8 mouse cellular contexts compared by ENCODE assay signal in genomic region chr3:30014962-30015660, GRCm38 (mm10).
A peak's percentile ranks its signal among the peaks of the same experiment; 100 is the strongest.
DNase-seq lines count a peak whose midpoint lies in the region; ATAC-seq lines count a peak whose summit lies in the region.

No protein-coding gene starts in this region.

- H3K9ac ChIP-seq in midbrain, embryonic 15.5 days, result no peak overlapping the region

- H3K27ac ChIP-seq in limb, embryonic 10.5 days, result peak overlapping the region; percentile 88
- no peak overlapping the region for H3K27ac ChIP-seq in midbrain, embryonic 15.5 days

- H3K4me3 ChIP-seq in limb, embryonic 10.5 days, result peak overlapping the region; percentile 2; the same call in 1 of the 2 replicates
- no peak overlapping the region for H3K4me3 ChIP-seq in midbrain, embryonic 15.5 days

- no peak overlapping the region for H3K4me2 ChIP-seq in midbrain, embryonic 15.5 days

- H3K9me3 ChIP-seq in limb, embryonic 10.5 days (replicated peaks), result no peaks in the 10 kb centered on the region
- H3K9me3 ChIP-seq in midbrain, embryonic 15.5 days, result no peaks in the 10 kb centered on the region

- peak; percentile 92 for ATAC-seq in granulocyte monocyte progenitor cell, adult 5-6 weeks (replicated peaks; ENCODE audit: poor library complexity, severe bottlenecking)
- ATAC-seq in midbrain, embryonic 15.5 days (replicated peaks), result peak; percentile 84

- WGBS in limb, embryonic 10.5 days, result 7% methylated on average over 10 of the region's 10 CpGs
- 9% methylated on average over 10 of the region's 10 CpGs for WGBS in midbrain, embryonic 15.5 days

- no peaks in the 10 kb centered on the region for H3K27me3 ChIP-seq in limb, embryonic 10.5 days (ENCODE audit: low read depth, poor library complexity, severe bottlenecking)
- peaks cover 13% of the 10 kb centered on the region for H3K27me3 ChIP-seq in midbrain, embryonic 15.5 days (replicated peaks)

- DNase-seq in cerebellum, adult 18-20 months, result peak; percentile 19 to 48
- DNase-seq in cerebellum, adult 11 months, result no peak
- DNase-seq in embryo, embryonic 10 days (ENCODE audit: low spot score), result peak; percentile 92
- peak; percentile 79 for DNase-seq in kidney, adult 11 months
- peak; percentile 83 for DNase-seq in limb, embryonic 10.5 days (ENCODE audit: low spot score)
- DNase-seq in thymus, postnatal 10 days (ENCODE audit: low spot score in 2 of 2), result peak; percentile 17 to 25

- H3K36me3 ChIP-seq in limb, embryonic 10.5 days, result no peaks in the 10 kb centered on the region
- H3K36me3 ChIP-seq in midbrain, embryonic 15.5 days (replicated peaks), result no peaks in the 10 kb centered on the region

- H3K4me1 ChIP-seq in limb, embryonic 10.5 days, result peaks cover 64% of the 10 kb centered on the region
- peaks cover 11% of the 10 kb centered on the region for H3K4me1 ChIP-seq in midbrain, embryonic 15.5 days
